Mouse (Mus musculus): Measurements from ENCODE around the gene Clcc1. TPM values are rescaled to one million over a fixed set of nuclear protein-coding genes. Genes with fewer than 3 reads are reported as not detected.

Clcc1 gene
- total RNA-seq, 2 experiments from 2014 or later, result 30.6 to 32.1 TPM

Other genes with a start within 250 kb of the Clcc1 start
- 1 to 10 TPM; 3.1 TPM for gene Celsr2, start 238.4 kb upstream of the Clcc1 start, total RNA-seq (2021)
- gene Sars, start 208.7 kb upstream of the Clcc1 start, total RNA-seq (2021), result 100 to 1,000 TPM; 115 to 120 TPM
- not detected for gene 1700013F07Rik, start 119.8 kb upstream of the Clcc1 start, total RNA-seq (2021)
- under 1 TPM in 1 of 2 experiments, not detected in 1; 0.07 TPM for gene 5330417C22Rik, start 117.4 kb upstream of the Clcc1 start, total RNA-seq (2021)
- gene Tmem167b, start 91.4 kb upstream of the Clcc1 start, total RNA-seq (2021), result 10 to 100 TPM; 17.7 to 19.7 TPM
- 10 to 100 TPM; 16.8 to 20.1 TPM for gene Taf13, start 82.2 kb upstream of the Clcc1 start, total RNA-seq (2021)
- 1 to 10 TPM; 3.3 to 5.8 TPM for gene Wdr47, start 62.6 kb upstream of the Clcc1 start, total RNA-seq (2021)
- 1 to 10 TPM; 5.6 to 7.9 TPM for gene Gpsm2, start 68.4 kb downstream of the Clcc1 start, total RNA-seq (2021)
- under 1 TPM in 1 of 2 experiments, not detected in 1; 0.12 TPM for gene Aknad1, start 85.7 kb downstream of the Clcc1 start, total RNA-seq (2021)
- 10 to 100 TPM; 25.9 to 29.9 TPM for gene Stxbp3, start 186.6 kb downstream of the Clcc1 start, total RNA-seq (2021)
- under 1 TPM in 1 of 2 experiments, not detected in 1; 0.08 TPM for gene Fndc7, start 236.1 kb downstream of the Clcc1 start, total RNA-seq (2021)

Data from gastrocnemius, postnatal 14 days (tissue).